Mouse (Mus musculus) spleen, adult 2 months (tissue): ENCODE data around the gene Siah1a.

Source experiments
- CTCF ChIP-seq: fragments of 200-500 bp; IDR thresholded peaks from 2 replicates; pipeline ENCODE4 v1.5.1; 2011; ENCODE audit warnings: mild to moderate bottlenecking, inconsistent platforms; ENCODE audit not compliant: insufficient read depth, insufficient read length, insufficient replicate concordance; ENCODE audit errors: extremely low read depth
- POLR2A ChIP-seq: fragments of 200-500 bp; IDR thresholded peaks from 2 replicates; pipeline ENCODE4 v1.6.1; 2011; ENCODE audit warnings: low read depth, low read length, inconsistent platforms

- TF ChIP-seq POLR2A: no peak
- TF ChIP-seq CTCF: no peak
Observed at GRCm38 (mm10) chr8:86702453-86702852, 43.3 kb downstream of the Siah1a start.
